Mouse (Mus musculus): ENCODE data around the gene Xrn1.

DNA sequence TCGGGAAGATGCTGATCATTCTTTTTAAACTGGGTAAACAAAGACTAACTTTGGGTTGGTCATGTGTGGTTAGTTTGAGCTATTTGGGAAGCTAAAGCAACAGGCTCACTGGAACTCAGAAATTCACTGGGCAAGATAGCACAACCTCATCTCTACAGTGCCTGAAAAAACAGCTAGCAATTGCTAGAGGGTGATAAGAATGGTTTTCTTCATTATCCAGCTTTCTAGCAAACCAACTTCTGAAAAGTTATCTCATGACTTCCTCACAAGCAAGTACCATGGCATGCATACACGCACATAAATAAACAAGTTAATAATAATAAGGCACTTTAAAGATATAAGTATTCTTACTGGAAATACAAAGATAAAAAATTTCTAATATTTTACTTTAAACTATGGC lies 23.7 kb downstream of the Xrn1 start:
- TF ChIP-seq POLR2A (IDR thresholded peaks at IDR 0.05; ENCODE audit: extremely low read depth, insufficient read depth, low read length) (no peak), CTCF (IDR thresholded peaks at IDR 0.05; ENCODE audit: low read depth, low read length) (no peak)

Data from liver, adult 2 months (tissue).